Mouse (Mus musculus) E14TG2a.4 (cell line): ENCODE measurements around the gene Cox6b2.

Source experiments
- H3K27me3 ChIP-seq: 2 replicates; pipeline ENCODE4 v1.6.1; 2014; ENCODE audit warnings: low read length, control low read depth; ENCODE audit not compliant: insufficient read depth
- H3K36me3 ChIP-seq: 2 replicates; pipeline ENCODE4 v1.6.1; 2014; ENCODE audit warnings: low read length, control low read depth; ENCODE audit not compliant: insufficient read depth
- H3K4me1 ChIP-seq: replicated peaks from 2 replicates; pipeline ENCODE4 v1.6.1; 2014; ENCODE audit warnings: low read depth, low read length, control low read depth
- H3K4me3 ChIP-seq: replicated peaks from 2 replicates; pipeline ENCODE4 v1.5.1; 2014; ENCODE audit warnings: mild to moderate bottlenecking, low read length
- H3K9me3 ChIP-seq: 2 replicates; pipeline ENCODE4 v1.6.1; 2014; ENCODE audit warnings: low read length, control low read depth
- CTCF ChIP-seq: conservative IDR thresholded peaks from 2 replicates; pipeline ENCODE4 v1.5.1; 2014; ENCODE audit warnings: low read length
- NANOG ChIP-seq: IDR thresholded peaks from 2 replicates; pipeline ENCODE4 v1.6.1; 2014; ENCODE audit warnings: borderline replicate concordance, low read length, mixed read lengths
- POU5F1 ChIP-seq: IDR thresholded peaks from 2 replicates; pipeline ENCODE4 v1.6.1; 2014; ENCODE audit warnings: low read length, borderline replicate concordance

The Cox6b2 gene

DNA sequence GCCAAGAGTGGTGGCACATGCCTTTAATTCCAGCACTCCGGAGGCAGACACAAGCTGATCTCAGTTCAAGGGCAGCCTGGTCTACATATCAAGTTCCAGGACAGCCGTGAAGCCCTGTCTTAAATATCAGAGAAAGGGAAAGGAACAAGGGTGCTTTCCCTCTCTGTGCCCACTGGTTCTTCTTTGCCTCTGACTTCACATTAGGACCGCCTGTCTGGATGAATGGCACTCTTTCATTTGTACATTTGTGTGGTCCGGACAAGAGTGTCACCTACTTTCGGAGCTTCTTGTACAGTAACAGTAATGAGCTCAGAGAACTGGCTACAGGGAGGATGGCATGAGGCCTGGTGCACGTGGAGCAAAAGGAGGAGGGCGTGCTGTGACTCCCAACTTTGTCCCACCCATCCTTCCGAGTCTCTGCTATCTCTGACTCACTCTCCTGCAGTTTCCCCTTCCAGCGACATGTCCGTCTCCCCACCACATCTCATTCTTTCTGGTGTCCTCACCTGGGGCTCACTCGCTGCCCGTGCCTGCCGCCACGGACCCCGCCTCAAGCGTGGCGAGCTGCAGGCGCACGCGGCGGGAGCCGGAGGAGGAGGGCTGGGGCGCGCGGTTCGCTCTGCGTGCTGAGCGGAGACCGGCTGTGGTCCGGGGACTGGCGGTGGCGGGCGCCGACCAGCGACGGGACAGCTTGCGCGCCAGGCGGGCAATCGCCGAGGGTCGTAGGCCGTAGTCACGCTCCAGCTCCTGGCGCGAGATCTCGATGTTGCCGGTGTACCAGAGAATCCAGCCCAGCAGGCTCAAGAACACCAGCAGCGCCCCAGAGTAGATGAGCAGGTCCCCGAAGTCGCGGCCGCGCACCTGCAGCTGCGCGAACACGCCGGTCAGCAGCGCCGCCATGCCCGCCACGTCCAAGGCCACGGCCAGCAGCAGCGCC is 35.9 kb upstream of the Cox6b2 start:
- Histone ChIP-seq H3K27me3 (peaks cover 17% of the 10 kb centered on the region), H3K4me3 (peak overlapping the region; percentile 87), H3K36me3 (peaks cover 42% of the 10 kb centered on the region), H3K4me1 (peaks cover 41% of the 10 kb centered on the region), H3K9me3 (no peaks in the 10 kb centered on the region)
- TF ChIP-seq POU5F1 (no peak), CTCF (no peak), NANOG (no peak)

DNA sequence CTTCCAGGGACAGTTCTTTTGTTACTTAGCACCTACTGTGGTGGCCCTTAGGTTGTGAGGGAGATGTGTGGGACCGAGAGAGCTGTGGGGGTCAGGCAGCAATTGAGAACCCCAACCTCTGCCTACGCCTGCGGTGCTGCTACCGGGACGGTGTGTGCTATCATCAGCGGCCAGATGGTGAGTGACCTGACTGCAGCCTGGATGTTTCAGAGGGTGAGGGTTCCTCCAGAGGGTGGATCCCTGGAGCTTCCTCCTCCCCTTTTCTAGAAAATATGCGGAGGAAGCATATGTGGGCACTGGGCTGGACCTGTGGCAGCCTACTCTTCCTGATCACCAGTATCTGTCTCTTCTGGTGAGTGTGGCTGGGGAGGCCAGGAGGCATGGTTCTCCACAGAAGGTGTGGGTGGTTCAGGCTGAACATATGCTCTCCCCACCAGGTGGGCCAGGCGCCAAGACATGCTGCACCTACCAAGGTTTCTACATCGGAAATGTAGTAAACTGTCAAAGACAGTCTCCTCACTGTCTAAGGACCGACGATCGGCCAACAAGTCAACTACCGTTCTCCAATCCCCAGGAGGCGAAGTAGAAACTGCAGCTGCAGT is 30.9 kb upstream of the Cox6b2 start:
- H3K27me3 ChIP-seq = peaks cover 66% of the 10 kb centered on the region
- H3K9me3 ChIP-seq = no peaks in the 10 kb centered on the region
- H3K4me1 ChIP-seq = peaks cover 41% of the 10 kb centered on the region
- TF ChIP-seq POU5F1 = no peak
- no peak for TF ChIP-seq NANOG
- no peak for TF ChIP-seq CTCF
- no peak overlapping the region for H3K4me3 ChIP-seq
- peaks cover 37% of the 10 kb centered on the region for H3K36me3 ChIP-seq

DNA sequence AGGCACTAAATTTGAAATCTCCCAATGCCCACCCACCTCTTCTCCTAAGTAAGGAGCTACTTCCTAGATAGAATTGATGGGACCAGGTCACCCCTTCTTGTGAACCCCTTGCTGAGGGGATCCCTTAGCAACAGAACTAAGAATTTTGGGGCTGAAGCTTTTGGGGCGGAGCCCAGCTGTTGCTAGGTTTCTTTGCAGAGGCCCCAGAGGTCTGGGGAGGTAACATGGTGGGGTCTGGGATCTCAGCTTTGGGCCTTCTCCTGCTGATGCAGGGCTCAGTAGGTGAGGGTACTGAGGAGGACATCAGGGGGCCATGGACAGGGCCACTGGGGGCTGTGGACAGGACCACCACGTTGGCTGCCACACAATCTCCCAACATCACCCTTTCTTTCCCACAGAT is 29.9 kb upstream of the Cox6b2 start, which contains the start of the genes Il11 and Tmem190:
Gene Il11 (minus strand): TSS at position 101 of the 400 bp plus-strand sequence.
Gene Tmem190 (plus strand): TSS at position 179 of the 400 bp plus-strand sequence.
- TF ChIP-seq CTCF (no peak), POU5F1 (no peak), NANOG (no peak)
- peaks cover 75% of the 10 kb centered on the region for H3K27me3 ChIP-seq

DNA sequence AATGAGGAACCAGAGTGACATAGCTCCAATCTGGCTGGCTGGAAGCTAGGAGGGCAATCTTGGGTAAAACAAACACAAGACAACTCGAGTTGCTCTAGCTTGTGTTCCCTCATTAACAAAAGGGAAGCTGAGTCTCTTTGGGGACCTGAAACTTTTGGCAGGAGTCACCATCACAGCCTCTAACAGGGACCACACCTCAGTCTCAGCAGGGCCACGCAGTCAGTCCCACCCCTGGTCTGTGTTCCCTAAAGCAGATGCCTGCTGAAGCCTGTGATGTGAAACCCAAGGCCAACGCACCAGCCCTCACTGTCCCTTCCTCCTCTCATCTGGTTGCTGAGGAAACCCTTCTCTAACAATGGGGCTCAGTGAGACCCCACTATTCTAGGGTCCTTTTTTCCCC is 29.2 kb upstream of the Cox6b2 start:
- Histone ChIP-seq H3K9me3 (no peaks in the 10 kb centered on the region), H3K4me3 (no peak overlapping the region), H3K4me1 (peaks cover 41% of the 10 kb centered on the region), H3K27me3 (peaks cover 80% of the 10 kb centered on the region), H3K36me3 (peaks cover 34% of the 10 kb centered on the region)
- no peak for TF ChIP-seq CTCF
- TF ChIP-seq POU5F1 = no peak
- TF ChIP-seq NANOG = no peak

More for the DNA sequence above, 29.9 kb upstream of the Cox6b2 start, which contains the start of the genes Il11 and Tmem190:
- Histone ChIP-seq H3K36me3 (peaks cover 37% of the 10 kb centered on the region), H3K4me3 (no peak within 1 kb of the TSS), H3K4me1 (peaks cover 41% of the 10 kb centered on the region), H3K9me3 (no peaks in the 10 kb centered on the region)

DNA sequence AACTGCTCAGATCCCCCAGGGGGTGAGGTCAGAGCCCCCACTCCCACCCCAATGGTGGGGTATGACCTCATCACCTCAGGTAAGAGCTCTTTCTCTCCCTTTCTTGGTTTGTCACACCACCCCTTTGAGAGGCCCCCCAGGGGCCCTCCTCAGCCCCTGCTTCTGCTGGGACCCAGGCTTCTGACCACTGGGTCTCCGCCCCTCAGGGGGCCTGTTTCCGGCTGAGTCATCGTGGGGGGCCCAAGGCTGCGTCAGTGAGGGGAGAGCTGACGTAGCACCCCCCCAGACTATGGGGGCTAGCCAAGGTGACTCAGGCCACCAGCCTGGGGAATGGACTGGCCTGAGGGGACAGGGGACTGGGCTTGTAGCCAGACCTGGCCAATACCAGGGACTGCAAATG is 27.0 kb upstream of the Cox6b2 start:
- Histone ChIP-seq H3K4me3 (no peak overlapping the region), H3K4me1 (peaks cover 52% of the 10 kb centered on the region), H3K27me3 (peaks cover 96% of the 10 kb centered on the region), H3K9me3 (no peaks in the 10 kb centered on the region), H3K36me3 (peaks cover 15% of the 10 kb centered on the region)
- no peak for TF ChIP-seq CTCF
- no peak for TF ChIP-seq POU5F1

DNA sequence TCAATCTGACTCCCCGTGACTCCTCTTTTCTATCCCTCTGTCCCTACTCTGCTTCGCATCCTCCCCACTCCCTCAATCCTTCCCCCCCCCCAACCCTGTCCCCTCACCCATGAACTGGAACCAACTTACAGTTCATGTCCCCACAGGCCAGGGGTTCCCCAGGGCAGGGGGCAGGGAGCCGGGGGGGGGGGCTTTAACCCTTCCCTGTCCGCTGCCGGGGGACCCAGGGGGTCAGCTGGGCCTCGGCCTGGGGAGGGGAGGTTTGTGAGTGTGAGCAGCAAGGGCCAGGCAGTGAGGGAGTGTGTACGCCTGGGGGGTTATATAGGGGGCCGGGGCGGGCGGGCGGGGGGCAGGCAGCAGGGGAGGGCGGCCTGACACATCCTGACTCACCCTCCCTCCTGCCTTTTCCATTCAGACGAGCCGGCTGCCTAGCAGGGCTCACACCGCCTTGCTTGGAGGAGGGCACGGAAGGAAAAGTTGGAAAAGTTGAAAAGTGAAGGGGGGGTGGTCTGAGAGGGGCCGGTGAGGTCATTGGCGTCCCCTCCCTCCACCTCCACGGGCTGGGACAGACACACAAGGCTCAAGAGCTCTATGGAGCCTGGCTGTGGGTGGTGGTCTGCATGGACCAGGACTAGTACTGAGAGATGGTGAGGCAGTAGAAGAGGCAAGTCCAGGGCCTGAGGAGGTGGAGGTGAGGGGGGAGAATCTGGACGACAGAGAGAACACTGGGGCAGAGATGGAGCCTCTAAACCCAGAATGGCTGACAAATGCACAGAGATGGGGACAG is 25.1 kb upstream of the Cox6b2 start:
- Histone ChIP-seq H3K4me1 (peaks cover 46% of the 10 kb centered on the region), H3K36me3 (no peaks in the 10 kb centered on the region), H3K27me3 (peaks cover 91% of the 10 kb centered on the region), H3K4me3 (no peak overlapping the region), H3K9me3 (no peaks in the 10 kb centered on the region)
- TF ChIP-seq CTCF (no peak), NANOG (no peak), POU5F1 (no peak)

DNA sequence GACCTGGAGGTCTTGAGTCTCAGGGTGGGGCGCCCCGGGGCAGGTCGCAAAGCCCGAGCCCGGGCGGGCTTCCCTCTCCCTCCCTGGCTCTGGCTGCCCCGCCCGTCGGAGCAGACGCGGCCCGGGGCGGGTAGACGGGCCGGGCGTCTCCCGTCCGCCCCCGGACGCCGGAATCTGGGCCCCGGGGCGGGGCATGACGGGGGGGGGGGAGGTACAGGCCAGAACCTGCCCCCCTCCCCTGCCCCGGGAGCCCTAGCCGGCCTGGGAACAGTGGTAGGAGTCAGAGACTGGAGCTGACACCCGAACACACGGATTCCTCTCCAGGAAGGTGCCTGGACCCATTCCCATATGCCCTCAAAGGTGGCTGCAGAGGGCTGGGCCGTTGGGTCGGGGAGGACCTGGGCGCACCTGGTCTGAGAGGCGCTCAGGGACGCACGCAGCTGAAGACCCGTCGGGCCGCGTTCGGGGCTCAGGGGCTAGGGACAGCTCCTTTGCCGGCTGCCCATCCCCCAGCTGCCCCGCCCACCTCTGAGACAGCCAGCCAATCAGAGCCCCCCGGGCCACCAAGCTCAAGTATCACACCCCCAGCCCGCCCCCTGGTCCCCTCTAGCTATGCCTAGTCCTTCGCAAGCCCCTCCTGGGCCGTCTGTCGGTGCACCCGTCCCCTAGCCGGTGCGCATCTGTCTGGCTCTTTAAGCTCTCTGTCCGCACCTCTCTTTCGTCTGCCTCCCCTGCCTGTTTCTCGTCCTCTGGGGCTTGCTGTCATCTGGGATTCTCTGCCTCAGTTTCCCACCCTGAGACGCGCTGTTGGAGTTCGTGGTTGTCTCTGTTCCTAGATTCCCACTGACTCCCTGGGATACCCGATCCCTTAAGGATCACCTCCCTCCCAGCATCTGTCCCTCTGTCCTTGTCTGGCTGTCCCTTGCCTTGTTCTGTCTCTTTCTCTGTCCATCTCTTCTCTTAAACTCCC is 24.3 kb upstream of the Cox6b2 start:
- peaks cover 44% of the 10 kb centered on the region for H3K4me1 ChIP-seq
- peak overlapping the region; percentile 79 for H3K4me3 ChIP-seq
- H3K27me3 ChIP-seq = peaks cover 82% of the 10 kb centered on the region
- H3K36me3 ChIP-seq = no peaks in the 10 kb centered on the region
- TF ChIP-seq CTCF (no peak), POU5F1 (no peak), NANOG (no peak)
- no peaks in the 10 kb centered on the region for H3K9me3 ChIP-seq
